In genomic region chr6:145998314-145999007, GRCm38 (mm10) we compare ENCODE assay signal across 8 mouse cellular contexts.
DNase-seq lines count a peak whose midpoint lies in the region; ATAC-seq lines count a peak whose summit lies in the region.

No protein-coding gene starts in this region.

- 30% methylated on average over 13 of the region's 13 CpGs for WGBS in embryonic facial prominence, embryonic 10.5 days
- 25% methylated on average over 13 of the region's 13 CpGs for WGBS in kidney, embryonic 15.5 days
- 11% methylated on average over 13 of the region's 13 CpGs for WGBS in limb, embryonic 15.5 days

- H3K27ac ChIP-seq in embryonic facial prominence, embryonic 10.5 days (replicated peaks): peak overlapping the region; percentile 74
- H3K27ac ChIP-seq in kidney, embryonic 15.5 days: peak overlapping the region; percentile 41
- H3K27ac ChIP-seq in limb, embryonic 15.5 days: peak overlapping the region; percentile 63

- H3K9ac ChIP-seq in kidney, embryonic 15.5 days: no peak overlapping the region
- H3K9ac ChIP-seq in limb, embryonic 15.5 days: no peak overlapping the region

- H3K4me2 ChIP-seq in kidney, embryonic 15.5 days: no peak overlapping the region
- H3K4me2 ChIP-seq in limb, embryonic 15.5 days: no peak overlapping the region

- peaks cover 14% of the 10 kb centered on the region for H3K4me1 ChIP-seq in embryonic facial prominence, embryonic 10.5 days
- H3K4me1 ChIP-seq in kidney, embryonic 15.5 days: peaks cover 14% of the 10 kb centered on the region
- peaks cover 19% of the 10 kb centered on the region for H3K4me1 ChIP-seq in limb, embryonic 15.5 days

- no peaks in the 10 kb centered on the region for H3K27me3 ChIP-seq in embryonic facial prominence, embryonic 10.5 days (replicated peaks; ENCODE audit: low read depth, poor library complexity, severe bottlenecking)
- H3K27me3 ChIP-seq in kidney, embryonic 15.5 days: no peaks in the 10 kb centered on the region
- no peaks in the 10 kb centered on the region for H3K27me3 ChIP-seq in limb, embryonic 15.5 days

- H3K9me3 ChIP-seq in embryonic facial prominence, embryonic 10.5 days: no peaks in the 10 kb centered on the region
- no peaks in the 10 kb centered on the region for H3K9me3 ChIP-seq in kidney, embryonic 15.5 days (replicated peaks)
- H3K9me3 ChIP-seq in limb, embryonic 15.5 days: no peaks in the 10 kb centered on the region

- no peak overlapping the region for H3K4me3 ChIP-seq in embryonic facial prominence, embryonic 10.5 days
- no peak overlapping the region for H3K4me3 ChIP-seq in kidney, embryonic 15.5 days (replicated peaks)
- H3K4me3 ChIP-seq in limb, embryonic 15.5 days: no peak overlapping the region

- H3K36me3 ChIP-seq in embryonic facial prominence, embryonic 10.5 days (replicated peaks): no peaks in the 10 kb centered on the region
- no peaks in the 10 kb centered on the region for H3K36me3 ChIP-seq in kidney, embryonic 15.5 days
- H3K36me3 ChIP-seq in limb, embryonic 15.5 days: no peaks in the 10 kb centered on the region

- DNase-seq in adrenal gland, adult 2 months: peak; percentile 71
- DNase-seq in adrenal gland, postnatal 4 days (ENCODE audit: low spot score in 2 of 2): no peak
- DNase-seq in embryonic facial prominence, embryonic 10.5 days (ENCODE audit: low spot score): peak; percentile 47
- DNase-seq in heart, adult 9 months (ENCODE audit: low spot score in 2 of 2): peak; percentile 85 to 87
- DNase-seq in ovary, postnatal 10 days (ENCODE audit: low spot score): peak; percentile 24

- peak; percentile 60; the same call in 1 of the 2 replicates for ATAC-seq in kidney, embryonic 15.5 days (replicated peaks; ENCODE audit: low FRiP score)
- peak; percentile 86 for ATAC-seq in limb, embryonic 15.5 days (ENCODE audit: insufficient number of reproducible peaks, low FRiP score, low TSS enrichment, low read depth)
- ATAC-seq in inflammation-experienced regulatory T-cells, adult 6 months: no peak

Comparison
In these comparisons a context has a peak if more than half of its experiments do, and no peak if none do; other contexts are left out.
1. DNase-seq: peak in adrenal gland, adult 2 months (single experiment), embryonic facial prominence, embryonic 10.5 days (single experiment), heart, adult 9 months (2 of 2) and ovary, postnatal 10 days (single experiment); none in adrenal gland, postnatal 4 days (0 of 2).
2. Peak in every context shown above with its lines, with median percentiles within 50 percentile points of each other: H3K27ac ChIP-seq.